Mouse (Mus musculus) frontal cortex, postnatal 14 days (tissue): Measurements from ENCODE around the gene Tlr12.
A peak's percentile ranks its signal among the peaks of the same experiment; 100 is the strongest.
"Not testable (repeated sequence)": the region's sequence is repeated elsewhere in the genome, so short reads cannot be mapped to it uniquely, and the experiment has no call there.

Experiments
- DNase-seq, 2 experiments: peaks; one replicate each; pipeline ENCODE4 v3.0.0; 2022; ENCODE audit warnings: low spot score in 2 of 2

The Tlr12 gene

GRCm38 (mm10) chr4:128620572-128620971, 2.2 kb upstream of the Tlr12 start:
- no peak for DNase-seq

GRCm38 (mm10) chr4:128618963-128619362, 544 bp upstream of the Tlr12 start:
- DNase-seq = no peak

- no peak for DNase-seq
Observed at GRCm38 (mm10) chr4:128617363-128618120, 877 bp downstream of the Tlr12 start.

- DNase-seq = no peak
Observed at GRCm38 (mm10) chr4:128615761-128616160, 2.7 kb downstream of the Tlr12 start.

GRCm38 (mm10) chr4:128613326-128613725, 5.1 kb downstream of the Tlr12 start:
- DNase-seq = peak in 1 of 2 experiments; percentile 49

- not testable (repeated sequence) for DNase-seq
Observed at GRCm38 (mm10) chr4:128611726-128612125, 6.7 kb downstream of the Tlr12 start.

- DNase-seq = no peak
Observed at GRCm38 (mm10) chr4:128610706-128611105, 7.7 kb downstream of the Tlr12 start.

- peak; percentile 95 to 98 for DNase-seq
Observed at GRCm38 (mm10) chr4:128609925-128610402, 8.5 kb downstream of the Tlr12 start, which contains the start of gene Zscan20. Zscan20 (minus strand) TSS chr4:128610098.

GRCm38 (mm10) chr4:128609276-128609924, 9.0 kb downstream of the Tlr12 start:
- no peak for DNase-seq

GRCm38 (mm10) chr4:128607661-128608060, 10.8 kb downstream of the Tlr12 start:
- DNase-seq = peak in 1 of 2 experiments; percentile 11

GRCm38 (mm10) chr4:128606586-128606985, 11.8 kb downstream of the Tlr12 start:
- no peak for DNase-seq

- DNase-seq = no peak
Observed at GRCm38 (mm10) chr4:128597801-128598560, 20.4 kb downstream of the Tlr12 start.

- DNase-seq = no peak
Observed at GRCm38 (mm10) chr4:128594062-128594461, 24.4 kb downstream of the Tlr12 start.

- no peak for DNase-seq
Observed at GRCm38 (mm10) chr4:128593286-128593685, 25.1 kb downstream of the Tlr12 start.

- no peak for DNase-seq
Observed at GRCm38 (mm10) chr4:128579182-128579581, 39.2 kb downstream of the Tlr12 start.

GRCm38 (mm10) chr4:128575811-128576210, 42.6 kb downstream of the Tlr12 start:
- DNase-seq = no peak
